Mouse (Mus musculus): ENCODE measurements at regions not wholly inside any gene's neighbourhood (a gene's known extent, or its start where the extent isn't known, plus 50 kb on each side); places are given as distances from the start of the nearest gene placed in this dataset.

GRCm38 (mm10) chr8:15189079-15189612 is 143.3 kb upstream of the BB014433 start:
- no peaks in the 10 kb centered on the region for H3K27me3 ChIP-seq (ENCODE audit: control insufficient read depth, insufficient read depth, low read length)
- no peak overlapping the region for H3K4me3 ChIP-seq (ENCODE audit: extremely low read depth, insufficient read depth, insufficient read length)
- WGBS = 64% methylated on average over 10 of the region's 10 CpGs
- no peak overlapping the region for H3K27ac ChIP-seq (ENCODE audit: insufficient read depth, low read length)
- no peak for DNase-seq (ENCODE audit: low read depth in 1 of 2, low spot score in 2 of 2)
- no peaks in the 10 kb centered on the region for H3K4me1 ChIP-seq (ENCODE audit: control insufficient read depth, insufficient read depth, insufficient read length)
- TF ChIP-seq CTCF (IDR thresholded peaks at IDR 0.05; ENCODE audit: extremely low read depth, insufficient read depth, insufficient read length, insufficient replicate concordance) = no peak
- TF ChIP-seq POLR2A (IDR thresholded peaks at IDR 0.05; ENCODE audit: low read depth, low read length) = no peak
- no peaks in the 10 kb centered on the region for H3K36me3 ChIP-seq (ENCODE audit: control insufficient read depth, insufficient read depth, low read length)

Data from spleen, adult 2 months (tissue).